Mouse (Mus musculus): ENCODE data around the gene Hadhb. TPM values are rescaled to one million over a fixed set of nuclear protein-coding genes. Genes with fewer than 3 reads are reported as not detected.

Gene Hadhb
- total RNA-seq (2022), result 100 to 1,000 TPM; 363 to 499 (median 389) TPM

DNA sequence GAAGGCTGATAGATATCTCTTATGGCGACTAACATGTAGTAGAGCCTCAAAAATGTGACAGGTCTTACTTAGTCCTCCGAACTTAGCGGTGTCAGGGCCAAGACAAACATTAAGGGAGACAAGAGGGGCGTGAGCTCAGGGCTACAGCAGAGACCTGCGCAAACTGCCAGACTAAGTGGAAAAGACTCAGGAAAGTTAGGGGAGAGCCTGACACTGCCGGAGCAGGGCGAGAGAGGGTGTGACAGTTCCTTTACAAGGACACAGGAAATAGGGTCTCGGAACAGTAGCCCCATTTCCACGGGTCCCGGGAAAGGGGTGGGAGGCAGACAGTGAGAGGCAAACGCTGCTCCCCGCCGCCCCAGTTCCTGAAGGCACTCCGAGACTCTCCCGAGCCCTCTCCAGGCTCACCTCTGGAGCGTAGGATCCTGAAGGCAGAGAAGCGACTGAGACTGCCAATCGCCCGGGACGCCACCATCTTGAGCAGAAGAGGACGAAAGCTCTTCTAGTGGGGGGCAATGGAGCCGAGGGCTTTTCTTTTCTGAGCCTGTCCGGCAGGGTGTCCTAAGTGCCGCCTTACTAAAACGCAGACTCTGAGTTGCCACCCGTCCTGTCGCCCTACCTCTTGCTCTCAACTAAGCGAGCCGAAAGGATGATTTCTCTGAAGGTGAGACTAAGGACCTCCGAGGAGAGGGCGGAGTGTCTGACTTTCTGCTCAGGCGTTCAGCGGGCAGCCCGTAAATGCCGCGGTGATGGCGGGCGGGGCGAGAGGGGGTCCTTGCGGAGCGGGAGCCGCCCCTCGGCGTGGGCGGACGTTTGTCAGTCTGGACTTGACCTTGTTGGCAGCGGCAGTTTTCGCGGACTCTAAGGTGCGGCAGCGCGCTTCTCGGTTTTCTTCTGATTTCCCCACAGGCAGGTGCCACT, at the start of gene Hadhb, which contains the start of gene Hadha:
Gene Hadhb, plus strand, starts transcription at position 775 of the 921 bp plus-strand sequence.
Gene Hadha, minus strand, starts transcription at position 689 of the 921 bp plus-strand sequence.
- DNase-seq (ENCODE audit: low spot score in 2 of 2), result peak; percentile 92 to 93

DNA sequence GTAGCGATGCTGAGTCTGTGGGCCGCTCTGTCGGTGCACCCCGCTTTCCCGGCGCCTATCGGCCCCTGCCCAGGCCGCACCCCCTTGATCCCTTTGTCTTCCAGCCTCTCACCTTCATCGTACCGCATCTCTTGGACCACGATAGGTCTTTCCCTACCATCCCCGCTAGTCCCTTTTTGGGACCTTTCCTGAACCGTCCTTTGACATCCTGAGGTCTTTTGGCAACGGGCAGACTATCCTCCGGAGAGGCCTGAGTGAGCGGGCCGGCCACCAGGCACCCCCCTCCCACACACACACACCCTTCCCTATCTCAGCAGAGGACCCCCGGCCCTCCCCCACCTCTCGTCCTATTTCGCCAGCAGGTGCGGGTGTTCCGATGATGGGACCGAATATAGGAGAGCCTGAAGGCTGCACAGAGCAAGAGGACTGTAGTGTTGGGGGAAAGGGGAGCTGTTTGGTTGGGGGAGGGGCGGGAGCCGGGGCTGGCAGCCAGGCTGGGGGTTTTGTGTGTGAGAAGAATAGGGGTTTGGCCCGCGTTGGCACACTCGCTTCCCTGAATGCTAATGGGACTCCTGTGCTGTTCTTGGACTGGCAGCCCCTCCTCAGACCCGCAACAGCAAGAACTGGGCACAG, 49.3 kb upstream of the Hadhb start, which contains the start of gene 3110082J24Rik:
Gene 3110082J24Rik, minus strand, starts transcription at position 419 of the 633 bp plus-strand sequence.
- DNase-seq (ENCODE audit: low spot score in 2 of 2), result no peak

DNA sequence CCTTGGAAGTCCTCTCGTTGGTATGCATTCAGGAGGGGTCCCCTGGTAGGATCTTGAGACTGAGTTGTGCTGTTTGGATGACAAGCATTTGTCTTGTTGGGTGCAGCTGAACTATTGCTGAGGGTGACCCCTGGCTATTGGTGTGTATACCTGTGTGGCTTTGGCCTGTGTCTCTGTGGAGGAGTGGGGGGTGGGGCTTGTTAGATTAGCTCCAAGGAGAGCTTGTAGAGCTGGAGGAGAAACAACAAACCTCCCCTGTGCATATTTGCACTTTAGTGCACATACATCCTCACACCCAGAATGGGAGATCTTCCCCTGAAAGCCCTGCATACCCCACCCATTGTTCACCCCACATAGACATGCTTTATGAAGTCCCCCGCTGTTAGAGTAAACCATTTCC, 48.3 kb upstream of the Hadhb start:
- DNase-seq (ENCODE audit: low spot score in 2 of 2), result no peak

DNA sequence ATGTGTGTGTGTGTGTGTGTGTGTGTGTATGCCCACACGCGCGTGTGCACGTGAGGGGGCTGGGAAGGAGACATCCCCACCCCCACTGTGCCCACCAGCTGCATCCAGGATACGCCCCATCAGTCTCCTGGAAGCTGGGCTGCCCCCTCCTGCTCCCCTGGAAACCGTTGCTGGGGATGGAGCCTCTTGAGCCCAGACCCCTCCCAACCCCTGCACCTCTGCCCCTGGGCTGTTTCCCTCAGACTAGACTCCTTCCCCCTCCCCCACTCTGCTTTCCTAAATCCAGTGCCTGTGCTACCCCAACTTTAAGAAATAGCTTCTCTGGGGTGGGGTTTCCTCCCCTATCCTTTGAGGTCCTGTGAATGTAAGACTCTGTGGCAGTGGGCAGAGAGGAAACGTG, 47.9 kb upstream of the Hadhb start:
- DNase-seq (ENCODE audit: low spot score in 2 of 2), result no peak

DNA sequence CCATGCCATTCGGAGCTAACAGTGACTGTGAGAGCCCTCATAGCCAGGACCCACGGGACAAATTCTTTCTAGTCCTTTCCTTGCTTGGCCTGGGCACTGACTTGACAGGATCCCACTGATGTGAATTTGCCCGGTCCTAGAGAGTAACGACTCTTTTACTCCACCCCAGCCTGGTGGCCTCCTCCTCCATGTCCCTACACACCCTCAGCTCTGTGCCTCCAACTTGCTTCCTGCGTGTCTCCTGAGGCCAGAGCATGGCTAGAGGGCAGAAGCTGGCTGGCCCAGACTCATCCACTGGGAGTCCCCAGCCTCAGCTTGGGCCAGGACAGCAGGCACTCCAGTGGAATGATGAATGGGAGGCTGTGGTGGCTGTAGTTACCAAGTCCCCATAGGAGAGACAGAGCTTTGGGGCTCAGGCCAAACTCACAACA, 47.4 kb upstream of the Hadhb start:
- DNase-seq (ENCODE audit: low spot score in 2 of 2), result no peak

DNA sequence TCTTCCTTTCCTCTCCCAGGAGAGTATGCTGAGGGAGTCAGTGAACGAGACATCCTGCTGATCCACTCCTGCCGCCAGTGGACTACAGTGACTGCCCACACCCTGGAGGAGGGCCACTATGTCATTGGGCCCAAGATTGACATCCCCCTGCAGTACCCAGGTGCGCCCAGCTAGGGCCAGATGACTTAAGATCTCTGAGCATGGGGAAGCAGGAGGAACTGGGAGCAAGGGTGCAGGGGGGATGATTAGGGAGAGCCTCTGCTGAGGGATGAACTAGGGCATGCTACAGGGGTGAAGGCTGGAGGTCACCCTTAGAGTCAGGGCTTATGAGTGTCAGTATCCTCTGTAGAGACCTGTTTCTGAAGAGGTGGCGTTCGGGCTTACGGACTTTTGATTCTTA, 46.8 kb upstream of the Hadhb start:
- DNase-seq (ENCODE audit: low spot score in 2 of 2), result no peak

DNA sequence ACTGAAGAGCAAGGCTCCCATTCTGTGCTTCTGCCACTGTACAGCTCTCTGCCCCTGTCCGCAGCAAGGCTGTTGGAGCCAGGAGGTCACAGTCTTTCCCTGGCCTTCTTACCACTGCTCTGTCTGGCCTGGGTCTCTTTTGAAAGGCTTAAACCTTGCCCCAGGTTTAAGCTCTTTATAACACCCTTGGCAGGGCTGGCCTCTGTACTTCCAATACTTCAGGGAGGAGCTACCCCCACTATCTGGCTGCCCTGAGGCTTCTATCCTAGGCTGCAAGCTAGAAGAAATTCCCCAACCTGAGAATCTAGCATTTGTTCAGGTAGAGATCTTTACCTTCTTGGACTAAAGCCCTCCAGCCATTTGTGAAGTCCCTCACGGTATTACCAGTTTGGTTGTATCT, 45.1 kb upstream of the Hadhb start:
- no peak for DNase-seq (ENCODE audit: low spot score in 2 of 2)

DNA sequence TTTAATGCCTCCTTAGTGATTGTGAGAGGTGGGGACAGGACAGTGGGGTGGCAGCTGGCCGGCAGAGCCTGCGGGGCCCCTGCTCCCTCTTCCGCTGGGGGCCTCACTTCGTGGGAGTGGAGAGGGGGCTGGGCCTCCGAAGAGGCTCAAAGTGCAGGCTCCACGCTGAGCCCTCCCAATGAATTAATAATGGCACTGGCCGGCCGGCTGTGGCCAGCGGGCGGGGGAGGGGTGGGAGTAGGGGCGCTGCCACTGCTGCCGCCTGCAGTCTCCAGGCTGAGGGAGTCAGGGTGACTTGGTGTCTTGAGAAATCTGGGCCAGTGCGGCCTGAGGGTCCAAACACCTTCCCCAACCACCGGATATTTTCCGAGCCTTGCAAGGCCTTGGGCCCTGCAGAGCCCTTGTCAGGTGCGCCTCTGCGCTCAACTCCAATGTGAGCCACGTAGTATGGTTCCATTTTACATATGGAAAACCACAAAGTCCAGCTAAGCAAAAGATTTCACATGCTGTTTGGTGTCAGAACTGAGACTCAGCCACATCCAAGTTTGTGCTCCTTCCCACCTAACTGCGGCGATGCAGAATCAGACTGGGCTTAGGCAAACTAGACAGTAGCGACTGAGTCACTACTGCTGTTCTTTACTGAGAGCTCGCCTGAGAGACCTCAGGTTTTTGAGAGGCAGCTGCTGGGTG, 44.5 kb upstream of the Hadhb start:
- no peak for DNase-seq (ENCODE audit: low spot score in 2 of 2)

DNA sequence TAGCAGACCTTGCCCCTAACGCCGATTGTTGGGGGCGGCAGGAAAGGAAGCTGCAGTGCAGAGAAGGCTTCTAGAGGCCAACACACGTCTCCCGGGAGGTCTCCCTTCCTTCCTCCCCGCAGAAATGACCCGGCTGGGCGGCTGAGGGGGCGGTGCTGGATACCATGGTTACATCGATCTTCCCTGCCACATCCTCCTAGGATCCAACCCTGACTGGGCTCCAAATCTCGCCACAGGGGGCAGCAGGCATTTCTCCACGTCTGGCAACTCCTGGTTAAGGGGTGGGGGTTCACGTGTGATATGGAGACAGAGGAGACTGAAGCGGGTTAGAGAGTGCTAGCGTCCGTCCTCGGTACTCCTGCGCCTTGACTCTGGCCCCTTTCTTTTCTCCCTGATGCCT, 43.9 kb upstream of the Hadhb start:
- no peak for DNase-seq (ENCODE audit: low spot score in 2 of 2)

DNA sequence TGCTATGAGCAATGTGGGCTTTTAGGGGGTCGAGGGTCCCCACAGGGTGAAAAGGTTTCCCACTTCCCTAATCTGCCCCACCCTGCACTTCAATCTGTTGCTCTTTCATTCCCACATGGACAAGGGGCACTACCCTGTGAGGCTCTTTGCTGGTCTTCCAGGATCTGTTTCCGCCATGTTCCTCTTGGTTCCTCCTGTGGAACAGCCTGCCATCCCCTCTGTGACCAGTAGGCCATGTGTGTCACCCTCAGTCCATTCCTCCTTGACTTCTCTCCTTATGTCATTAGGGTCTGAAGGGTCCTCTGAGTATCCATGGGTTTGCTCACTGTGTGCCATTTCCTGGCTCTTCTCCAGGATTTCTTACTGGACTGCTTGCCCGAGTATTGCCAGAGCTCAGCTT, 43.3 kb upstream of the Hadhb start:
- no peak for DNase-seq (ENCODE audit: low spot score in 2 of 2)

DNA sequence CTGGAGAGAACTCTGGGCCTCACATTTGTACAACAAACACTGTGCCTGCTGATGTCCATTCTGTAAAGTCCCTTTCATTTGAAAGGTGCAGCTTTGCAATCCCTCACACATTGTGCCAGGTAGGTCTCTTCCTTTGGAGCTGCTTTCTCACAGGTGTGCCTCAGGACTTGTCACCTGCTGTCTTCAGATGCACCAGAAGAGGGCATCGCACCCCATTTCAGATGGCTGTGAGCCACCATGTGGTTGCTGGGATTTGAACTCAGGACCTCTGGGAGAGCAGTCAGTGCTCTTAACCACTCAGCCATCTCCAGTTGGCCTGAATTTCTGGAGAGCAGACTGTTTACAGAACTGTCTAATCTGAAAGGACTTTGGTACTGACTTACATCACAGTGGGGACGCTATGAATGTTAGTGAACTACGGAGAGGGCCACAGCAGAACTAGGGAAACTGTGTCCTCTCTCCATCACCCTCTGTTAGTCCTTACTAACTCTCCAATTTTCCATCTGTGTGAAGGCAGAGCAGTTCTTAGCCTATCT, 42.4 kb upstream of the Hadhb start:
- no peak for DNase-seq (ENCODE audit: low spot score in 2 of 2)

DNA sequence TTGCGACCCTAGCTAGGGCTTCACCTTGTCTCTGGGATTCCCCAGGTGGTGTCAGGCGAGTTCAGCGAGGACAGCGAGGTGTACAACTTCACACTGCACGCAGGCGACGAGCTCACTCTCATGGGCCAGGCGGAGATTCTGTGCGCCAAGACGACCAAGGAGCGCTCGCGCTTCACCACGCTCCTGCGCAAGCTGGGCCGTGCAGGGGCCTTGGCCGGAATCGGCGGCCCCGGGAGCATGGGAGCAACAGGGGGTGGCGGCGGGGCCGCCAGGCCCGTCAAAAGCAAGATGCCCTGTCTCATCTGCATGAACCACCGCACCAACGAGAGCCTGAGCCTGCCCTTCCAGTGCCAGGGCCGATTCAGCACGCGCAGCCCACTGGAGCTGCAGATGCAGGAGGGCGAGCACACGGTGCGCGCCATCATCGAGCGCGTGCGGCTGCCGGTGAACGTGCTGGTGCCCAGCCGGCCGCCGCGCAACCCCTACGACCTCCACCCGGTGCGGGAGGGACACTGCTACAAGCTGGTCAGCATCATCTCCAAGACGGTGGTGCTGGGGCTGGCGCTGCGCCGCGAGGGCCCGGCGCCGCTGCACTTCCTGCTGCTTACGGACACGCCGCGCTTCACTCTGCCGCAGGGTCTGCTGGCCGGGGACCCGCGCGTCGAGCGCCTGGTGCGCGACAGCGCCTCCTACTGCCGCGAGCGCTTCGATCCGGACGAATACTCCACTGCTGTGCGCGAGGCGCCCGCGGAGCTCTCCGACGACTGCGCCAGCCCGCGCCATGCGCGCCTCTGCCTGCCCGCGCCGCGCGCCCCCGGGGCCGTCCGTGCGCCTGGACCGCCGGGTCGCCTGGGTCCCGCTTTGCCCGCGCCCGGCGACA, 40.9 kb upstream of the Hadhb start:
- DNase-seq (ENCODE audit: low spot score in 2 of 2), result peak in 1 of 2 experiments; percentile 32

DNA sequence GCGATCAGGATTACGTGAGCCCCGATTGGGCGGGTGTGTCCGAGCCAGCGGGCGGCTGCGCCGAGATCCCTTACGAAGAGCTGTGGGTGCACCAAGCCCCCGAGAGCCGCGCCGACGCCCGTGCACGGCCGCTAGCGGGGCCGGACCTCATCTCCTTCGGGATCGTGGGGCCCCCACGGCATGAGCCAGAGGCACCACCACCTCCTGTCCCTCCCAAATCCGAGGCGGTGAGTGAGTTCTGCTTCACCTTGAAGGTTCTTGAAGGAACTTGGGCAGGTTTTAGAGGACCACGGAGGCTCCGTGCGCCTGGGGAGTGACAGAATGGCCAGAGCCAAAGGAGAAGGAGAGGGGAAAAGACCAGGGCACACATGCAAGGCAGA, 40.3 kb upstream of the Hadhb start:
- no peak for DNase-seq (ENCODE audit: low spot score in 2 of 2)

DNA sequence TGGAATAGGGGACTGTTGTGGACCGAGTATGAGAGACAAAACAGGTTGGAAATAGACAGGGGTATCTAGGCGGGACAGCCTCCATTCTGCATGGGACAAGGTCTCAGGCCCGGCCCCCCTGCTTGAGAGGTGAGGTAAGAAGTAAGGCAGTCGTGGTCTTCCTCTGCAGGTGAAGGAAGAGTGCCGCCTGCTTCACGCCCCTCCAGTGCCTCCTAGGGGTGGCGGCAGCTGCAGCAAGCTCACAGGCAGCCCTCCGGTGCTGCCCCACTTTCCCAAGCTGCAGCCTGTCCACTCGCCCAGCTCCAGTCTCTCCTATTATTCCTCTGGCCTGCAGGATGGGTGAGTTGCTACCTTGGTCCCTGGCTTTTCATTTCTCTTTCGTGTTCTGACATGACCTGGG, 39.3 kb upstream of the Hadhb start:
- DNase-seq (ENCODE audit: low spot score in 2 of 2), result no peak

DNA sequence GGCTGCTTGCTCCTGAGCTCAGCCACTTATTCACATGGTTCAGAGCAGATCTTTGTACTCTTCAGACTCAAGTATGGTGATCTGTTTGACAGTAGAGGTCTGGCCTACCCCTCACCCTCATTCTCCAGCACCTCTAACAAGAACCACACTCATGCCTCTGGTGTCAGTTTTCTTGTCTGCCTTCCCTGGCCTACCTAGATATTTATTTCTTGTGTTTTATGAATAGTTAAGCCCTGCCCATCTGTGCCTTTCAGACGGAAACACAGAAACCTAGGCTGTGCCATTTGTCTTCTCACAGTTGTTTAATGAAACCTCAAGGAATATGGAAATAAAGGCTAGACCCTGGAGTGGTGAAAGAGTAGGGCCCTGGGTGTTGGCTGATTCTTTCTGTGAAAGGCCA, 37.0 kb upstream of the Hadhb start:
- no peak for DNase-seq (ENCODE audit: low spot score in 2 of 2)

DNA sequence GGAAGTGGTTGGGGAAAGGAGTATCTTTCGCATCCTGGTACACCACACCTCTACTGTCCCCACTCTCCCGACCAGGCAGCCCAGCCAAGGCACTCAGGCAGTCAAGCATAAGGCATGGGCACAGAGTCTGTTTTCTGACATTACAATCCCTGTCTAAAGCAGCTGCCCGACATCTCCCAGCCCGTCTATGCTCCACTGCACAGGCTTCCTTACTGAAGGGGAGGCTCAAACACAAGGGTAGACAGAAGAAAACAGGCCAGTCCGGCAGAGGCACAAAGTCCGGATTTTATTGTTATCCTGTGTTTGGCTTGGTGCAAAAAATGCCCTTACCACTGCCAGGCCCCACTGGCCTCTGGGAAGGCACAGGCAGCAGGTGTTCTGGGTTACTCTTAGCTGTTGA, 35.9 kb upstream of the Hadhb start:
- DNase-seq (ENCODE audit: low spot score in 2 of 2), result no peak

DNA sequence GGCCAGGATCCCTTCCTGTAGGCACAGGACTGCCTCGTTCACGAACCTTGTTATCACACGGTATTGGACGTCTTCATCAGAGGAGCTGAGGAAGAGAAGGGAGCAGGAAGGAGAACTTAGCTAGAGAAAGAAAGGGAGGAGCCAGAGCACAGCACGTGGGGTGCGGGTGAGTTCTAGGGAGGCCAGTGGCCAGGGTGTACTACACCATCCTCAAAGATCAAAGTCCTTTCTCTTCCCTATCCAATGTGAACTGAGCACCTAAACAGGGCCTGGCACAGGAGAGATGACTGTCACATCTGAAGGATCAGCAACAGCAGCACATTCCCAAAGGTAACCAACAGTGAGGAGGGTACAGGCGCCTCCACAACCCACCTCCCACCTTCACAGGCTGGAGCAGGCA, 34.9 kb upstream of the Hadhb start:
- no peak for DNase-seq (ENCODE audit: low spot score in 2 of 2)

DNA sequence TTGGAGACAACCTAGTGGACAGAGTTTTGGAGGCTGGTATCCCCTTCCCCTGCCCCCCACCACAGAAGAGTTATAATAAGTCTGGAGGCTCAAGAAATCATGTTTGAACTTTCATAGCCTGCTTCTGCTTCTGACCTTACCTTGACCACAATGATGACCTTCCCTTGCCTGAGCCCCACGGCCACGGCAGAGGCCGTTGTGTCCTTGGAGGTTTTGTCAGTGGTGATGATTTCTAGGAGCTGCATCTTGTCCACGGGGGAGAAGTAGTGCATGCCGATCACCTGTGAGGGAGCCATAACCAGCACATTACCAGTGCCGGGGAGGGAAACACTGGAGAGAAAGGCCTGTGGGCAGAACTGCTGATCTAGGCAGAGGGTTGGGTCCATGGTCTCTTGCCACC, 32.6 kb upstream of the Hadhb start:
- no peak for DNase-seq (ENCODE audit: low spot score in 2 of 2)

DNA sequence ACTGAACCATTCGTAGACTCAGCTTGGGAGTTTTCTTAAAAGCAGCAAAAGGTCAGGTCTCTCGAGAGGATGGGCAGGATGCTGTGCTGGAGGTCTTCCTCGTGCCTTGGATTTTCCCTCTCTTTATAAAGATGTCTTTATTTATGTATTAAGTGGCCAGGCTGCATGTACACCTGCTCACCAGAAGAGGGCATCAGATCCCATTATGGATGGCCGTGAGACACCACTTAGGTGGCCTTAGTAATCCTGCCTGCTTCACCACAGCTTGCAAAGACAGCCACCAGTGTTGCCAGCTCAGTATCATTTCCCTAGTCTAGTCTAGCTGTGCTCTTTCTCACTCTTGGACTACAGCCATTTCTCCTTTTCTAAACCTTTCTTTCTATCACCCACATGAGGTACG, 29.5 kb upstream of the Hadhb start:
- DNase-seq (ENCODE audit: low spot score in 2 of 2), result no peak

DNA sequence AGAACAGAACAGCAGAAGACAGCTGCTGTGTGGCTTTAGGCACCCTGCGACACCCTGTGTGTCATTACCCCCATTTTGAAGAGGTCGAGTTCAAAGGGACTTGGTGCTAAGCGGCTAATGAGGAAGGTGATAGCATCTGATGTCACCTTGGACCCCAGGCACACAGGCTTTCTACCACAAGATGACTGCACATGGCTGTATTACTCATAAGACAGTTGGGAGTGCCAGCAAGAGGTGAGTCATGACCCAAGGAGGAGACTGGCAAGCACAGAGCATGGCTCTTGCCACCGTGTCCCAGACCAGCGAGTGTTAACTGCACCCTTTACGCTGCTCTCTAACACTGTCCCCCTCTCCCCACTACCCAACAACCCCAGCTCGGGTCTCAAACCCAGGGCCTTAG, 28.3 kb upstream of the Hadhb start:
- no peak for DNase-seq (ENCODE audit: low spot score in 2 of 2)

Measured in gastrocnemius, adult 8-10 months (tissue).